Mouse (Mus musculus) heart, postnatal 4 days (tissue): Measurements from ENCODE around the gene Ndufa7. TPM values are rescaled to one million over a fixed set of nuclear protein-coding genes. Genes with fewer than 3 reads are reported as not detected.
"Not testable (repeated sequence)": the region's sequence is repeated elsewhere in the genome, so short reads cannot be mapped to it uniquely, and the experiment has no call there.

Experiments
- DNase-seq: peaks from one replicate; pipeline ENCODE4 v3.0.0; 2021
- microRNA-seq, 2 experiments: library from miRNA; unstranded; fragments of <30 nt; microRNA quantifications; one replicate each; pipeline ENCODE4 v1.2.0; 2021 to 2022
- total RNA-seq, 2 experiments: library from RNA; stranded (reverse); gene quantifications; 2 replicates each; pipeline ENCODE4 v1.2.3; 2021

The Ndufa7 gene
- total RNA-seq, 2 experiments from 2014 or later: 423 to 447 TPM

GRCm38 (mm10) chr17:33875797-33876196, 51.4 kb downstream of the Ndufa7 start:
- DNase-seq: peak; percentile 41

GRCm38 (mm10) chr17:33884320-33884719, 59.9 kb downstream of the Ndufa7 start:
- not testable (repeated sequence) for DNase-seq

DNA sequence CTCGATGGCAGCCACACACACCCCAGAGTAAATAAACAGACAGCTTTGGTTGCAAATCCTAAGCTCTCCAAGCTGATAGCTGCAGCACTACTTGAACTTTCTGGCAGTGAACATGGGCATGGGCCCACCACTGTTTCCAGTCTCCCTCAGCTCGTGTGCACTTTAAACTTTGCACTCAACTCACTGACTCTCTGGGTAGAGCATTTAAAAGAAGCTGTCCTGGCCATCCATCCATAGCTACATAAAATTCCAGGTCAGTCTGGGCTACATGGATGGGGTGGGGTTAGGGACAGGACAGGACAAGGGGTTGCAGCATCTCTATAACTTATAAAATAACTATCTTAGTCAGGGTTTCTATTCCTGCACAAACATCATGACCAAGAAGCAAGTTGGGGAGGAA, 63.4 kb downstream of the Ndufa7 start:
- DNase-seq: not testable (repeated sequence)

Small RNAs within 50 kb of the gene (microRNA-seq; reads per million reads assigned to microRNA genes)
- gene Gm27740: 0 reads per million in 2 experiments

Other genes with a start within 250 kb of the Ndufa7 start
- 10 to 100 TPM; 25.4 to 27.5 TPM for gene Zfp414, start 195.5 kb upstream of the Ndufa7 start, total RNA-seq
- gene Pram1, start 186.5 kb upstream of the Ndufa7 start, total RNA-seq: not detected
- gene Hnrnpm, start 137.7 kb upstream of the Ndufa7 start, total RNA-seq: 100 to 1,000 TPM; 154 to 180 TPM
- gene March2, start 105.9 kb upstream of the Ndufa7 start, total RNA-seq: 10 to 100 TPM; 84.4 to 96.9 TPM
- 100 to 1,000 TPM; 333 to 343 TPM for gene Rab11b, start 64.0 kb upstream of the Ndufa7 start, total RNA-seq
- 10 to 100 TPM; 29.1 to 35.0 TPM for gene Angptl4, start 42.7 kb upstream of the Ndufa7 start, total RNA-seq
- gene Kank3, start 14.1 kb upstream of the Ndufa7 start, total RNA-seq: 10 to 100 TPM; 57.5 to 58.5 TPM
- gene Rps28, start within 50 bp of the Ndufa7 start, total RNA-seq: 1,000 to 10,000 TPM; 1,097 to 1,179 TPM
- gene Cd320, start 18.5 kb downstream of the Ndufa7 start, total RNA-seq: 10 to 100 TPM; 16.8 to 21.4 TPM
- not detected for gene Gm7029, start 49.3 kb downstream of the Ndufa7 start, total RNA-seq
- 10 to 100 TPM; 40.2 to 42.7 TPM for gene Kifc1, start 66.1 kb downstream of the Ndufa7 start, total RNA-seq
- not detected for gene Platr17, start 80.6 kb downstream of the Ndufa7 start, total RNA-seq
- 10 to 100 TPM; 16.5 to 18.0 TPM for gene Daxx, start 84.8 kb downstream of the Ndufa7 start, total RNA-seq
- 10 to 100 TPM; 72.3 to 78.5 TPM for gene Tapbp, start 91.3 kb downstream of the Ndufa7 start, total RNA-seq
- 10 to 100 TPM; 34.3 to 35.8 TPM for gene Zbtb22, start 91.3 kb downstream of the Ndufa7 start, total RNA-seq
- gene Rgl2, start 105.0 kb downstream of the Ndufa7 start, total RNA-seq: 10 to 100 TPM; 56.5 to 58.1 TPM
- 10 to 100 TPM; 78.0 to 79.5 TPM for gene Pfdn6, start 115.8 kb downstream of the Ndufa7 start, total RNA-seq
- gene Wdr46, start 116.1 kb downstream of the Ndufa7 start, total RNA-seq: 10 to 100 TPM; 13.3 to 14.4 TPM
- gene B3galt4, start 126.9 kb downstream of the Ndufa7 start, total RNA-seq: 1 to 10 TPM; 2.3 to 2.9 TPM
- gene Vps52, start 131.2 kb downstream of the Ndufa7 start, total RNA-seq: 10 to 100 TPM; 38.1 to 40.1 TPM
- 100 to 1,000 TPM; 648 to 719 TPM for gene Rps18, start 131.4 kb downstream of the Ndufa7 start, total RNA-seq
- gene H2-K1, start 175.8 kb downstream of the Ndufa7 start, total RNA-seq: 10 to 100 TPM; 33.9 to 35.4 TPM
- 10 to 100 TPM; 18.7 to 19.8 TPM for gene Ring1, start 200.1 kb downstream of the Ndufa7 start, total RNA-seq
- gene H2-Ke6, start 203.5 kb downstream of the Ndufa7 start, total RNA-seq: 10 to 100 TPM; 63.6 to 69.6 TPM
- gene Slc39a7, start 207.1 kb downstream of the Ndufa7 start, total RNA-seq: 10 to 100 TPM; 83.8 to 86.5 TPM
- 10 to 100 TPM; 35.5 to 39.5 TPM for gene Rxrb, start 207.2 kb downstream of the Ndufa7 start, total RNA-seq
- 1 to 10 TPM; 1.4 to 2.2 TPM for gene Col11a2, start 214.9 kb downstream of the Ndufa7 start, total RNA-seq